Mouse (Mus musculus) embryonic facial prominence, embryonic 14.5 days (tissue): Measurements from ENCODE around the gene Dab1. TPM values are rescaled to one million over a fixed set of nuclear protein-coding genes. Genes with fewer than 3 reads are reported as not detected.

Source experiments
- ATAC-seq: fragments of 200-750 bp; cut with Nextera tagmentation; 2 replicates; pipeline ENCODE4 v1.8.0; 2017; ENCODE audit warnings: low read depth, moderate number of reproducible peaks, moderate TSS enrichment
- DNase-seq: peaks from one replicate; pipeline ENCODE4 v3.0.0-alpha.2; 2015; ENCODE audit warnings: low spot score
- H3K27ac ChIP-seq: fragments of 300-500 bp; sonication (generic); replicated peaks from 2 replicates; pipeline ENCODE4 v1.5.1; 2014; ENCODE audit warnings: low read depth, mild to moderate bottlenecking, low read length, moderate library complexity
- H3K27me3 ChIP-seq: fragments of 300-500 bp; sonication (generic); replicated peaks from 2 replicates; pipeline ENCODE4 v1.6.1; 2014; ENCODE audit warnings: low read length; ENCODE audit not compliant: control insufficient read depth, insufficient read depth
- H3K36me3 ChIP-seq: fragments of 300-500 bp; sonication (generic); 2 replicates; pipeline ENCODE4 v1.6.1; 2014; ENCODE audit warnings: low read length, mixed read lengths; ENCODE audit not compliant: control insufficient read depth, insufficient read depth
- H3K4me1 ChIP-seq: fragments of 300-500 bp; sonication (generic); 2 replicates; pipeline ENCODE4 v1.6.1; 2014; ENCODE audit warnings: antibody characterized with exemption, low read length; ENCODE audit not compliant: control insufficient read depth, insufficient read depth
- H3K4me2 ChIP-seq: fragments of 300-500 bp; sonication (generic); 2 replicates; pipeline ENCODE4 v1.6.1; 2014; ENCODE audit warnings: low read depth, mild to moderate bottlenecking, low read length, moderate library complexity, mixed read lengths
- H3K4me3 ChIP-seq: fragments of 300-500 bp; sonication (generic); 2 replicates; pipeline ENCODE4 v1.5.1; 2014; ENCODE audit warnings: low read depth, mild to moderate bottlenecking, low read length
- H3K9ac ChIP-seq: fragments of 300-500 bp; sonication (generic); 2 replicates; pipeline ENCODE4 v1.6.1; 2014; ENCODE audit warnings: low read depth, mild to moderate bottlenecking, low read length, moderate library complexity, mixed read lengths
- H3K9me3 ChIP-seq: fragments of 300-500 bp; sonication (generic); 2 replicates; pipeline ENCODE4 v1.6.1; 2016; ENCODE audit warnings: low read length; ENCODE audit not compliant: control insufficient read depth
- WGBS: fragments of 180-500 bp; shearing (Covaris S2); extraction: QIAGEN DNeasy Blood & Tissue Kit; methylation state at CpG from one replicate; pipeline ENCODE4 v1.1.7; 2014; 5-methylcytosine and 5-hydroxymethylcytosine counted together
- polyA plus RNA-seq: library from polyadenylated mRNA; unstranded; fragments of >200 nt; fragmentation: Nextera tagmentation; extraction: Ambion mirVana; gene quantifications from 2 replicates; pipeline ENCODE4 v1.2.1, GENCODE M21; 2014

Gene Dab1
- polyA plus RNA-seq, 1 experiment from 2014 or later = 7.5 TPM

- DNase-seq = no peak
- H3K4me1 ChIP-seq = no peaks in the 10 kb centered on the region
- H3K4me3 ChIP-seq = no peak overlapping the region
- H3K9ac ChIP-seq = no peak overlapping the region
- ATAC-seq = no peak
- no peak overlapping the region for H3K4me2 ChIP-seq
- 0 out of 2 replicates have a peak, but pooled peaks cover 3% of the 10 kb centered on the region for H3K9me3 ChIP-seq
- no peaks in the 10 kb centered on the region for H3K27me3 ChIP-seq
- 81% methylated on average over 4 of the region's 4 CpGs for WGBS
- H3K36me3 ChIP-seq = no peaks in the 10 kb centered on the region
- no peak overlapping the region for H3K27ac ChIP-seq
These were observed 500.9 kb downstream of the Dab1 start for GRCm38 (mm10) chr4:104120108-104120507.

- WGBS = 73% methylated on average over 5 of the region's 5 CpGs
- H3K9me3 ChIP-seq = 0 out of 2 replicates have a peak, but pooled peaks cover 1% of the 10 kb centered on the region
- no peak for ATAC-seq
These were observed 502.8 kb downstream of the Dab1 start for GRCm38 (mm10) chr4:104121959-104122358.

DNA sequence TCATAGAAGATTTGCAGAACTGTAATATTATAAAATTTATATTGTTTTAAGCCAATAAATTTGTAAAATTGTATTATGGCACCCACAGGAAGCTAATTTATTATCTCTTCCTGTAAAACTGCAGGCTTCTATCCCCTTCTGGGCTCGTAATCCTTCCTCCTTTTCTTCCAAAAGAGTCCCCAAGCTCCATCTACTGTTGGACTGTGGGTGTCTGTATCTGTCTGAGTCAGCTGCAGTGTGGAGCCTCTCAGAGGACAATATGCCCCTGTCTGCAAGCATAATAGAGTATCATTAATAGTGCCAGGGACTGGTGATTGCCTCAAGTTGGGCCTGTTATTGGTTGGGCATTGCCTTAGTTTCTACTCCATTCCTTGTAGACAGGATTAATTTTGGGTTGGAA is 503.2 kb downstream of the Dab1 start:
- Histone ChIP-seq H3K4me1 (no peaks in the 10 kb centered on the region), H3K9ac (no peak overlapping the region), H3K27ac (no peak overlapping the region), H3K4me2 (no peak overlapping the region), H3K9me3 (no peaks in the 10 kb centered on the region), H3K27me3 (no peaks in the 10 kb centered on the region), H3K36me3 (no peaks in the 10 kb centered on the region), H3K4me3 (no peak overlapping the region)
- WGBS = 83% methylated on average over 1 of the region's 1 CpGs
- DNase-seq = no peak
- ATAC-seq = no peak

More at GRCm38 (mm10) chr4:104121959-104122358, 502.8 kb downstream of the Dab1 start:
- no peaks in the 10 kb centered on the region for H3K27me3 ChIP-seq
- H3K4me3 ChIP-seq = no peak overlapping the region
- no peak overlapping the region for H3K27ac ChIP-seq
- peak; percentile 19 for DNase-seq
- H3K9ac ChIP-seq = no peak overlapping the region
- no peak overlapping the region for H3K4me2 ChIP-seq
- H3K4me1 ChIP-seq = no peaks in the 10 kb centered on the region
- no peaks in the 10 kb centered on the region for H3K36me3 ChIP-seq

DNA sequence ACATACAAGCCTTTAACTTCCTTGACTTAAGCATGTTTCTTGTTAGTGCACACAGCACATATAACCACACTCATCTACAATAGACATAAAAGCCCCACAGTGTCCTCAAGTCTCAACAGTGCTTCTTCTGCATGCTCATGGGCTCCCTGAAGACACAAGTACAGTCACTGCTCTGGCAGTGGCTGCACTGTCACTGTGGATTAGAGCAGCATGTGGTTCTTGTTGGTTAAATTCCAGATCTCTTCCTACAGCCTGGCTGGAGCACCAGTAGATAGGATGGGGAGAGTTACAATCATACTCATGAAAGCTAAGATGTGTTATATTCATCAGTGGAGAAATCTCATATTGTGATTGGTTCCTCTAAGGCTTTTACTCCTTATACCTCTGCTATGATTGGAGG is 534.5 kb downstream of the Dab1 start:
- ATAC-seq = no peak
- Histone ChIP-seq H3K27me3 (no peaks in the 10 kb centered on the region), H3K4me2 (no peak overlapping the region), H3K4me1 (no peaks in the 10 kb centered on the region), H3K4me3 (no peak overlapping the region), H3K36me3 (no peaks in the 10 kb centered on the region), H3K9ac (no peak overlapping the region), H3K27ac (no peak overlapping the region), H3K9me3 (no peaks in the 10 kb centered on the region)
- no peak for DNase-seq

GRCm38 (mm10) chr4:104178067-104178466 is 558.9 kb downstream of the Dab1 start:
- Histone ChIP-seq H3K4me1 (no peaks in the 10 kb centered on the region), H3K27ac (no peak overlapping the region), H3K9me3 (no peaks in the 10 kb centered on the region), H3K4me2 (no peak overlapping the region), H3K27me3 (no peaks in the 10 kb centered on the region), H3K4me3 (no peak overlapping the region), H3K36me3 (no peaks in the 10 kb centered on the region), H3K9ac (no peak overlapping the region)
- DNase-seq = no peak
- ATAC-seq = no peak
- 82% methylated on average over 3 of the region's 3 CpGs for WGBS

DNA sequence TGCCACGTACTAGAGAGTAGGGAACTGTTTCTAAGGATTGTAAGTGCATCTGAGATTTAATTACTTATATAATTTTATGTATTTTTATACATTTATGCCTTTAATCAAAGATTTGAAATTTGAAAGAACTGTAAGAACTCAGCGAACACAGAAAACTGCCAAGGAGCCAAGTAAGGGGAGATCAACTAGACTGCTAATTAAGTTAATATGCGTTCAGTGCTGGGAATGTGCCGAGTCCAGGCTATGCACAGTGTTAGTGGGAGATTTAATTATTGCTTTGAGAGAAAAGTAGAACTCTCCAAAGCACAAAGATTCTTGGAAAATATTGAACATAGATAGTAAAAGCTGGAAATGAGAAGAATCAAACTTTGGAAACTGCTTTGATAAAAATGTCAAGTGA is 567.2 kb downstream of the Dab1 start:
- H3K27me3 ChIP-seq = no peaks in the 10 kb centered on the region
- no peak overlapping the region for H3K4me2 ChIP-seq
- H3K36me3 ChIP-seq = no peaks in the 10 kb centered on the region
- H3K27ac ChIP-seq = no peak overlapping the region
- DNase-seq = no peak
- no peak overlapping the region for H3K4me3 ChIP-seq
- WGBS = 59% methylated on average over 4 of the region's 4 CpGs
- H3K9me3 ChIP-seq = no peaks in the 10 kb centered on the region
- no peaks in the 10 kb centered on the region for H3K4me1 ChIP-seq
- no peak for ATAC-seq
- no peak overlapping the region for H3K9ac ChIP-seq

- Histone ChIP-seq H3K27me3 (no peaks in the 10 kb centered on the region), H3K4me3 (no peak overlapping the region), H3K36me3 (no peaks in the 10 kb centered on the region), H3K4me2 (no peak overlapping the region), H3K27ac (no peak overlapping the region), H3K9me3 (no peaks in the 10 kb centered on the region), H3K9ac (no peak overlapping the region), H3K4me1 (no peaks in the 10 kb centered on the region)
- WGBS = 63% methylated on average over 8 of the region's 8 CpGs
- ATAC-seq (no peak), DNase-seq (peak; percentile 37)
These were observed 579.5 kb downstream of the Dab1 start for GRCm38 (mm10) chr4:104198635-104199034.

GRCm38 (mm10) chr4:104201686-104202085 is 582.5 kb downstream of the Dab1 start:
- no peak overlapping the region for H3K27ac ChIP-seq
- no peaks in the 10 kb centered on the region for H3K36me3 ChIP-seq
- ATAC-seq = no peak
- H3K4me2 ChIP-seq = no peak overlapping the region
- H3K9me3 ChIP-seq = no peaks in the 10 kb centered on the region
- H3K27me3 ChIP-seq = no peaks in the 10 kb centered on the region
- no peak overlapping the region for H3K4me3 ChIP-seq
- DNase-seq = no peak
- WGBS = 71% methylated on average over 5 of the region's 5 CpGs
- H3K9ac ChIP-seq = no peak overlapping the region
- H3K4me1 ChIP-seq = no peaks in the 10 kb centered on the region; the same call in none of the 2 replicates

- Histone ChIP-seq H3K36me3 (no peaks in the 10 kb centered on the region), H3K9ac (no peak overlapping the region), H3K27ac (no peak overlapping the region), H3K4me3 (no peak overlapping the region), H3K27me3 (no peaks in the 10 kb centered on the region), H3K4me2 (no peak overlapping the region), H3K9me3 (no peaks in the 10 kb centered on the region), H3K4me1 (no peaks in the 10 kb centered on the region; the same call in none of the 2 replicates)
- WGBS = 50% methylated on average over 6 of the region's 6 CpGs
- DNase-seq (no peak), ATAC-seq (no peak)
These were observed 584.9 kb downstream of the Dab1 start for GRCm38 (mm10) chr4:104204047-104204446.
